Mouse (Mus musculus) testis, adult 2 months (tissue): ENCODE results near the gene Gimap5.

Experiments
- CTCF ChIP-seq: fragments of 200-500 bp; IDR thresholded peaks from 2 replicates; pipeline ENCODE4 v1.5.1; 2012; ENCODE audit warnings: low read depth, mild to moderate bottlenecking, inconsistent platforms, low read length, moderate library complexity; ENCODE audit not compliant: control insufficient read depth, insufficient read depth, insufficient replicate concordance
- POLR2A ChIP-seq: fragments of 200-500 bp; IDR thresholded peaks from 2 replicates; pipeline ENCODE4 v1.6.1; 2012; ENCODE audit warnings: low read depth, mild to moderate bottlenecking, inconsistent platforms, low read length, moderate library complexity; ENCODE audit not compliant: control insufficient read depth

- no peak for TF ChIP-seq POLR2A
- TF ChIP-seq CTCF: no peak
Measured at GRCm38 (mm10) chr6:48700251-48701075, 45.5 kb upstream of the Gimap5 start.
